Mouse (Mus musculus) hematopoietic stem cell, adult 5-6 weeks (primary cell): ENCODE data around the gene Psmb5. TPM values are rescaled to one million over a fixed set of nuclear protein-coding genes. Genes with fewer than 3 reads are reported as not detected.
A peak's percentile ranks its signal among the peaks of the same experiment; 100 is the strongest.

ENCODE experiments used
- ATAC-seq, 2 experiments: fragments of 125-278 bp in 1 of 2; replicated peaks in 1 of 2; 2 replicates each; pipeline ENCODE4 v1.8.0; 2016 to 2017; ENCODE audit warnings: inconsistent platforms in 2 of 2, mild to moderate bottlenecking in 2 of 2, moderate number of reproducible peaks in 2 of 2, low read depth in 1 of 2, moderate TSS enrichment in 1 of 2; ENCODE audit not compliant: low FRiP score in 2 of 2, poor library complexity in 2 of 2, severe bottlenecking in 2 of 2, insufficient read depth in 1 of 2, low TSS enrichment in 1 of 2
- total RNA-seq: library from RNA; stranded (forward); fragments of 172-1452, 232-1000 nt; gene quantifications from 2 replicates; pipeline ENCODE4 v1.2.3, GENCODE M21; 2017

The Psmb5 gene
- total RNA-seq, 1 experiment from 2014 or later = 27.2 TPM

GRCm38 (mm10) chr14:54603686-54604085, 14.1 kb downstream of the Psmb5 start:
- no peak for ATAC-seq

DNA sequence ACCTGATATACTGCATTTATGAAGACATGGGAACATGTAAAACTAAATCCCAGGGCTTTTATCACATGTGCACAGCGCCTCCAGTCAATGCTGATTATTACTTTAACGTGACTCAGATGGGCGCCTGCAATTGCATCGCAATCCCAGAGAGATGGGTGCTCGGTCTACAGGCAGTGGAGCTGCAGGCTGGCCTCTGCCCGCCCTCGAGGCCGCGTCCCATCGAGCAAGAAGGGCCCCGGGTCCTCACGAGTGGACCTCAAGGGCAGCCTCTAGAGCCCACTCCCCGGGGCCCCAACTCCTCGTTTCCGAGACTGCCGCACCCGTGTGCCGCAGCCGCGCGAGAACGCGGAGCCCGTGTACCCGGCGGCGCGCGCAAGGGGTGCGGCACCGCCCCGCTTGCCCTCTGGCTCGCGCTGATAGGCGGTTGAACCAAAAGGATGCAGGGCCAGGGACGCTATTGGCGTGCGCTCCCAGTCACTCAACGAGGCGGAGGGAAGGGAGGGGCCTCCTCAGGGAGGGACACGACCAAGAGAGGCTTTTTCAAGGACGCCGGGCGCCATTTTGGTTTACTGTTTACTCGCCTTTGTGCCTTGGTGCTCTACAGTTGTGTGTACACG, 14.7 kb downstream of the Psmb5 start:
- peak; percentile 99 to 100 for ATAC-seq

- no peak for ATAC-seq
Measured at GRCm38 (mm10) chr14:54602613-54603012, 15.2 kb downstream of the Psmb5 start.

DNA sequence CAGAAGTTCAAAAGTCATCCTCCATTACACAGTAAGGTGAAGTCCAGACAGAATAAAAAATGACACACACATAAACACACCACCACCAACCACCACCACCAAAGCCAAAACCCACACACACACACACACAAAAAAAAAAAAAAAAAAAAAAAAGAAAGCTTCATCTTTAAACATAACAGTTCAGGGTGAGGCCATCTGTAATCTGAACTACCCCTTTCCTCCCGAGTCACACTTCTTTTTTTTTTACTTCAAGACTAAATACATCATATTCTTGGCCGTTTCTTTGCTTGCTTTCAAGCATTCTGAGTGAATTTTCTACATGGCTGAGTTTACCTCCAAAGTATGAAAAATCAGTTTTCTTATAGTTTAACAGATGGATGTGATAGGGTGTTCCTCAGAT, 16.2 kb downstream of the Psmb5 start:
- ATAC-seq = no peak

DNA sequence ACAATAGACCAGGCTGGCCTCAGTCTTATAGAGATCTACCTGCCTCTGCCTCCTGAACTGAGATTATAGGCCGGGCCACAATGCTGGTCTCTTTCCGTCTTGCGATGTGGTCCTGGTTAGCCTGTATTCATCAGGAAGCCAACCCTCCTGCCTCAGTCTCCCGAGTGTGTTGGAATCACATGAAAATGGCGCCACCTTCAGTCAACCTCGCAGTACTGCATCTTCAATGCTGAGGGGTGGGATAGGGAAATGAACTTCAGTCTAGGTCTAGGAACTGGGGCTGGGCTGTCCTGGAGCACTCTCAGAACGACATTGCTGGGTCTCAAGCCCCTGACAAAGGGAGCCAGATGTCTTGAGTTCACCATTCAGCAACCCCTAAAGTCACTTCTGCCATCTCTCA, 20.7 kb downstream of the Psmb5 start:
- no peak for ATAC-seq

- ATAC-seq = no peak
Measured at GRCm38 (mm10) chr14:54594631-54595414, 23.0 kb downstream of the Psmb5 start.

DNA sequence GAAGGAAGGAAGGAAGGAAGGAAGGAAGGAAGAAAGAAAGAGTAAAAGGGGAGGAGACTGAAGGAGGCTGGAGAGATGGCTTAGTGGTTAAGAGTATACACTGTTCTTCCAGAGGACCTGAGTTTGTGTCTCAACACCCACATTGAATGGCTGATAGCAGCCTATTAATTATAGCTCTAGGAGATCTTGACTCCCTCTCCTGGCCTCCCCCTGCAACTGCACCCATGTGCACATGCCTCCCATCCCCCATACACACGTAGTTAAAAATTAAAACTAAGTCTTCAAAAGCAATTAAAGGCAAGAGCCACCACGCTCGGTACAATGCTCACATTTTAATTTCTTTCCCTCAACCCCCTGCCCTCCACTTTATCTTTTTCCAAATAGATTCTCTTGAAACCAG, 23.8 kb downstream of the Psmb5 start:
- ATAC-seq = no peak

DNA sequence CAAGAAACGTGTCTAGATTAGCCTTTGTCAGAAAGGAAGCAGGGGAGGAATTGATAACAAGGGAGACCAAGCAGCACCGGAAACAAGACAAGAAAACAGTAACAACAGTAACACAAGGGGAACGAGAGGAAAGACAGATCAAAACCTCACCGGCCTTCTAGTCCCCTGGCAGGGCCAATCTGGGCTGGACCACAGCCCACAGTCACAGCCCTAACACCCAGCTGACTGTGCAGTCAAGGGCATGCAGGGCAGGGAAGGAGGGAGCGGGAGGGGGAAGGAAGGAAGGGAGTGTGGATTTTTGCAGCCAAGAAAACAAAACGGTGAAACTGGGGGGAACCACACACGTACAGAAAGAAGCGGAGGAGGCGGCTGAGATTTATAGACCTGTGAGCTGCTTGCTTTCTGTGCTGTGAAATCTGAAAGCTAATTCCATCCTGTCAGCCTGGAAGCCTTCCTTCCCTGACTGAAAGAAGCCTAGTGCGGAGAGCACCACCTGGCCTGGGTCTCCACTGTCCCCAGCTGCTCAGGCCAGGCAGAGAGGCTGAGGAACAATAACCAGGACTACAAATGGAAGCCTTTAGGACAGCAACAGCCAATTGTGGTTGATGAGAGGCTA, 25.4 kb downstream of the Psmb5 start:
- peak; percentile 74; a peak in 2 of 4 replicates for ATAC-seq

GRCm38 (mm10) chr14:54591056-54591455, 26.8 kb downstream of the Psmb5 start:
- ATAC-seq = no peak

DNA sequence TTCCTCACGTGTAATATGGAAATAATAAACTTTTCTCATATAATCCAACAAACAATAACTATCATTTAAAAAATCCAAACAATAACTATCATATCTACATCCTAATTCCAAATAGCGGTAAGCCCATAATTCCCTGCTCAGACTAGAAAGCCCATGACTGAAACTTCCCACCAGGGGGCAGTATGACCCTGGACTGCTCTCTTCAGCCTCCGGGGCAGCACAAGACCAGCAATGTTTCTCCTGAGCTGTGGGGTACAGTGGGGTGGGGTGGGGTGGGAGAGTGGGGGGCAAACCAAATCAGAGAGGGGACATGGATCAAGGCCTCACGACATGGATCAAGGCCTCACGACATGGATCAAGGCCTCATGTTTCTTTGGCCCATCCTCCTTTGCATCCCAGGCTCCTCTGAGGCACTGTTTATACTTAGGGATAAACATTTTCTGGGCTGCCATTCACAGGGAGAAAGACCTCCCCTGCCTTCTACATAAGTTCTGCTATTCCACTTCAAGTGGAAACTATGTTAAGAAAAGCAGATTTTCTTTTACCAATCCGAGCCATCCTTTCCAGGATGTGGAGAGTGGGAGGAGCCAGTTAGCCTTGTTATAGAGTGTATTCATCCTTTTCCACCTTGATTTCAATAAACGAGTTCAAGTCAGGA, 34.0 kb downstream of the Psmb5 start:
- ATAC-seq = peak; percentile 53 to 64; a peak in 1 of 4 replicates

DNA sequence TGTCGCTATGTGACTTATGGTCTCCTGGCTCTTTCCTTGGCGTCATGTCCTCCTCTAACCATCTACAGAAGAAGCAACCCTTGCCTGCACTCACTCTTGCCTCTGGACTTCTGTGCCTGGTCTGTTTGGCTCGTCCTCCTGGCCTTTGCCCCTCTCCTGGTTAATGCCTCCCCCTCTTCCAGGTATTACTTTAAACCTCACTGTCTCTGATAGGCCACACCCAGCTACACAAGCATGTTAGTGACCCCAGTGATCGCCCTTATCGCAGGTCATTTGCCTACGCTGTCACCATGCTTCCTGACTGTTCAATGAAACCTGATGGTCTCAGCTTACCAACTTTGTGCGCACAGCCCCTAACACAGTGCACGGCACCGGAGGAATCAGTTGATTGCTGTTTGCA, 35.3 kb downstream of the Psmb5 start:
- ATAC-seq = no peak

GRCm38 (mm10) chr14:54579638-54580037, 38.2 kb downstream of the Psmb5 start:
- 0 out of 4 replicates have a peak, but pooled peaks of 1 of the 2 experiments have one; percentile 26 for ATAC-seq

GRCm38 (mm10) chr14:54578063-54578462, 39.8 kb downstream of the Psmb5 start:
- peak; percentile 63 to 76 for ATAC-seq

- ATAC-seq = peak; percentile 31 to 61; a peak in 2 of 4 replicates
Measured at GRCm38 (mm10) chr14:54577089-54577982, 40.5 kb downstream of the Psmb5 start, which contains the start of gene Ajuba. Ajuba (minus strand) TSS chr14:54577558.

DNA sequence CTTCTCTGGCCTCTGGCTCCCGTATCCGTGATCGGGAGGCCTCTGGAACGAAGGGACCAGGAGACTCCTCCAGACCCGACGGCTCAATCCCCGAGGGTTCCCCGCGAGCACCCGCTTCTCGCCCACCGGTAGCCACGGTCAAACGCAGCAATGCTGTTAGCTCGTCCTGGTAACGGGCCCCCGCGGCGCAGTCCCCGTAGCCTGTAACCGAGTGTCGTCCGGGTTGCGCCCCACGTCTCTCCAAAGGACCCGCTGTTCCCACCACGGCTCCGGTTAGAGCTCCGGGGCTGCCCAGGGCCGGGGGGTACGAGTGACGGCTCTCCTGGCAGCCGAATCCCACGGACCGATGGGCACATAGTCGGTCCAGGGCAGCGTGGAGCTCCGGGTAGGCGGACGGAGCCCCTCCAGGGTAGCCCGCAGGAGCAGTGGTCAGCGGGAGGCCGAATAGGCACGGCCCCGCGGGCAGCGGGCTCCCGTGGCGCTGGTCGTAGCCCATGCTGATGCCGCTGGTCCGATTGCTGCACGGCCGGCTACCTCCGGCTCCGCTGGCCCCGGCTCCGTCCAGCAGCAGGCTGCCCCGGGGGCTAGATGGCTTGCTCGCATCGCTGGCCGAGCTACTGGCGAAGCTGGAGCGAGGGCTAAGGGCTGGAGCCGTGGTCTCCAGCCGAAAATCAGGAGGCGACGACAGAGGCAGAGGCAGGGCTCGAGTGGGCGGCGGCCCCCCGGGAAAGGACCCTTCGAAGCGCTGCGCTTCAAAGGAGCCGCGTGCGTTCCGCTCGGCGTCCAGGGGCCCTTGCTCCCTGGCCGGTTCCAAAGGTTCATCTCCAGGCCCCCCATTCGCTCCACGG, 41.4 kb downstream of the Psmb5 start:
- no peak for ATAC-seq

DNA sequence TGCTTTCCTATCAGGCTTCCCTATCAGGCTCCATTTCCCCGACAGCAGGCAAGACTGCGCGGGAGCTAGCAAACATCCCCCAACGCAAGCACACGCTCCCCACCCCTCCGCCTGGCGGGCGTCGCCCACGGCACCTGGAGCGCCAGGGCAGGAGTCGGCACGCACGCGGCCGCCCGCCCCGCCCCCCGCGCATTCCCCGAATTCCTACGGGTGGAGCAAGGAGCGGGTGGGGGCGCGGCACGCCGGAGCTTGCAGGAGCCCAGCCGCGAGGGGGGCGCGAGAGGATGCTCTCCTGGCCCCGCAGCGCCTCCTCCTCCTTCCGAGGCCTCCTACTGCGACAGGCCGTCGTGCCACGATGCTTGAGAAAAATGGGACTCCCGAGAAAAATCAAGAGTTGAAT, 42.2 kb downstream of the Psmb5 start:
- ATAC-seq = no peak
